Mouse (Mus musculus): ENCODE results near the gene Mgat4e.

Gene Mgat4e

DNA sequence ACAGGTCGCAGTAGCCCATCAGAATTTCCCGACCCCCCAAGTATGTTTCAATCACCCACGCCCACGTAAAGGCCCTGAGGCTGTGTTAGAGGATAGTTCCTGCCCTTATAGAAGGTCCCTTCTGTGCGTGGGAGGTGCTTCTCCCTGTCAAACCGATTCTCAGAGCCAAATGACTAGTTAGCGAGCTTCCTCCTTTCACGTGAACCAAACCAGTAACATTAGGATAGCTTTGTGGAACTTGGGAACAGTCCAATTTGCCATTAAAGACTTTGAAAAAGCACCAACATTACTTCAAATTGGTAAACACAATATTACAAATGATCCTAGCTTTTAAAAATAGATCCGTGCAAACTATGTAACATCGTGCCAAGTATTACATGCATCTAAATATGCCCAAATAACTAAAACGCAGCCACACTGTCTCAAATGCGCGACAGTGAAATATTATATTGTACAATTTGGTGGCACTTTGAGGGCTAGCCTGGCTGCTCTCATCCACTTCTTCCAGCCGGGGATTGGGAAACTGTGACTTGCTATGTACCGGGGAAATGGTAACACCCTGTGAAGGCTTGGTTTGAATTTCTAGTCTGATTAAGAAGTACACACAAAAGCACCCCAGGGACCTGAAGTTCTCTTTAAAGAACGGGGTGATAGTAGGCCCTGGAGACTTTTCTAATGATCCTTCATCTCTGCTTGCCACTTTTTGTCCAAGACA is 35.4 kb downstream of the Mgat4e start:
- no peak for DNase-seq (ENCODE audit: low read depth, low spot score)

DNA sequence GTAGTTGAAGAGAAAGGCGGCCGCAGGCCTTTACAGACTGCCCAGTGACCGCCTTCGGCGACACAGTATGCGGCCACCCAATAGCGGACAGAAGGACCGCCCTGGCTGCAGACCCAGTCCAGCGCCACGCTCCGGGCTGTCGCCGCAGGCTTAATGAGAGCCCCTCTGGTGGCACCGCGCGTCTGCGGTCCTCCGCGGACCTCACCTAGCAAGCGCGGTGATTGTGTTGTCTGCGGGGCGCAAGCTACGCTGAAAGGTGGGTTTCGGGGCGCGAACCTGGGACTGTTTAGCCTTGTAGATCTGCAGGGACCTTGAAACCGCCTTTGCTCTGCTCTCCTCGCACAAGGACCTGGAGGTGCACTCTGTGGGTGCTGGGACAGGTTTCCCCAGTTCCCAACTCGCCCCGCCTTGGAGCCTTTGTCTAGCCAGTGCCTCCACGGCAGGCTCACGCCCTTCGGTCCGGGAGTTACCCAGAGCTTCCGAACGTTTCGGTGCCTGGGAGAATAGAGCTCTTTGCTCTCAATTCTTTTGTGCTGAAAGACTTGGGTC is 36.1 kb downstream of the Mgat4e start:
- peak; percentile 72 for DNase-seq (ENCODE audit: low read depth, low spot score)

DNA sequence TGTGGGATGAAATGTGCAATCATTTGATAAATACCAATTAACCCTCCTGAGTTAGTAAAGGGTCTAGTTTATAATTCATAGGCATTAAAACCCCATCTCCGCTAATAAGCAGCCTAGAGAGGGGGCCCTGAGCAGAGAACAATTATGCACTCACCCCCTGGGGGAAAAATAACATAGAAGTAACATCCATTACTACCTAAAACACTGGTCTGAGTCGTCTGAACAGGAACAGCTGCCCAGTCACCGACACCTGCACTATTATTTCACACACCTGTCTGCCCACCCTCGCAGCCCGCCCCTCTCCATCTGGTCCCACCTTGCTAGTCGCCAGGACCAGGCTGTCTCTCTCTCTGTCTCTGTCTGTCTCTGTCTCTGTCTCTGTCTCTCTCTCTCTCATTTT is 36.9 kb downstream of the Mgat4e start:
- DNase-seq (ENCODE audit: low read depth, low spot score) = no peak

DNA sequence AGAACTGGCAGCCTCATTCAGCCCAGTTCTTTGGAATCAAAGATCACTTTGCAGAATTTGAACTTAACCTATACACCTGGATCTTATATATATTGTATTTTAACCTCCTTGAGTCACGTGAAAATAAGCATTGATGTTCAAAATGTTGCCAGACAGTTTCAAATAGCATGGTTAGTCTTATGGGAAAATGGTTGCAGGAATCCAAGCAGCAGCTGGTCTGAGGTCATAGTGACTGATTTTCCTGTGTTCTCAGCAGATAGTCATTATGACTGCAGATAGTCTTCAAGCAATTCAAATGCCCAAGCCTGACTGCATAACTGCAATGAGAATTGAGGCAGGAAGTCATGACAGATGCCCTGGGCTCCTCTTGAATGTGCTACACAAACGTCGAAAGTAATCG is 37.3 kb downstream of the Mgat4e start:
- DNase-seq (ENCODE audit: low read depth, low spot score) = no peak

DNA sequence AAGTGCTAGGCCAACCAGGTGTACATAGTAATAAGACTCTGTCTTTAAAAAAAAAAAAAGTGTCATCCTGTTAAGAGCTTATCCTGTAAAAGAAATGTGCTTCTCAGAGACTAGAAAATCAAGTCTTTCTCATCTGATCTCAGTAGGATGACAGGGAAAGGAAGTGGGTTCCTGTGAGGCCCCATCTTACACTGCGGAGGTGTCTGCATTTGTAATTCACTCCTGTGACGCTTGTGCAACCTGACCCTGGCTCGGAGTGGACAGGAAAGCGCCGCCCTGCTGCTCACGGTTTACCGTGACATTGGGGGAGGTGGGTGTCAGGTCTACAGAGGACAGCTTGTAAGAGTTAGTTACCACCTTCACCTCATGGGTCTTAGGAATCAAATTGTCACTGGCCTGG is 39.5 kb downstream of the Mgat4e start:
- DNase-seq (ENCODE audit: low read depth, low spot score) = no peak

GRCm38 (mm10) chr1:134506201-134506600 is 43.3 kb downstream of the Mgat4e start:
- DNase-seq (ENCODE audit: low read depth, low spot score) = no peak

- DNase-seq (ENCODE audit: low read depth, low spot score) = peak; percentile 90
Observed at GRCm38 (mm10) chr1:134500916-134501315, 48.6 kb downstream of the Mgat4e start.

- peak; percentile 48 for DNase-seq (ENCODE audit: low read depth, low spot score)
Observed at GRCm38 (mm10) chr1:134495991-134496390, 53.5 kb downstream of the Mgat4e start.

DNA sequence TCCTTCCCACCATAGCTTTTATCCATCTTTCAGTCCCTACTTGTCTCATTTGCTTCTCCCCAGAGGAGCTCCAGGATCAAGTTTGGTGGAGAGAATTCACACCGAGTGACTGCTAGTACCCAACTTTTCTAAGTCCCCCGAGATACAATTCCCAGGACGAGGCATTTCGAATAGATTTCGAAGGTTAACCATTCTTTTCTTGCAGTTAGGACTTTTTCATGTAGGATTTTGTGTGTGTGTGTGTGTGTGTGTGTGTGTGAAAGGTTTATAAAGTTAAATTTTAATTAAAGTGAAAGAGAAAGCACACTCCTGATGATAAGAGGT is 54.3 kb downstream of the Mgat4e start:
- no peak for DNase-seq (ENCODE audit: low read depth, low spot score)

DNA sequence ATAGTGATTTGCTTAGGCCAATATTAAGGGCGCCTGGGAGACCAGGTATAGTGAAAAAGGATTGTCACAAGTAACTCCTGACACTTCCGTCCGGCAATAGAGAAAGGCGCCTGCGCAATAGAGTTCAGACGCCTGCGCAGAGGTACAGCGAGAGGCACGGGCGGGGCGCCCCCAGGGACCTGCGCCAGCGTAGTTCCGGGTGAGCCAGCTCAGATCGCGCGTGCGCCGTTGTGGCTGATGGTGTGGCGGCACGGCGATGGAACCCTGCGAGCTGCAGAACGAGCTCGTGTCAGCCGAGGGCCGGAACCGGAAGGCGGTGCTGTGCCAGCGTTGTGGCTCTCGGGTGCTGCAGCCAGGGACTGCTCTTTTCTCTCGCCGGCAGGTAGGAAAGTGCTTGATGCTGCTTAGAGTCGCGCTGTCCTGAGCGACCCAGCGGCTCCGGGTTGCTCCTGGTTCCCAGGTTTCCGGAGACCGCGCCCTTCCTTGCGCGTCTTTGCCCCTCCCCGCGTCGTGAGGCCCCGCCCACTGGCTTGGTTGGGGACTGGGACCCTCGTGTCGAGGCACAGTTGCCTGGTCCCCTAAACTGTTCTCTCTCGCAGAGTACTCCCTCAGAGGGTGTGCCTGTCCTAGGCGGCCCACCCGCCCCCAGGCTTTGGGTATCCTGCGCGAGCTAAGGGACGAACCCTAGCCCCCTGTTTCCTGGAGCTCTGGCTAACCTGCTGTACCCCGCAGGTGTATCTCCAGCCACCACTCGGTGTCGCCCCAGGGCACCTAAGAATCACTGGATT is 54.9 kb downstream of the Mgat4e start, which contains the start of gene Rabif:
Rabif (plus strand) TSS at position 221 of the 788 bp plus-strand sequence.
- peak; percentile 99 for DNase-seq (ENCODE audit: low read depth, low spot score)

DNA sequence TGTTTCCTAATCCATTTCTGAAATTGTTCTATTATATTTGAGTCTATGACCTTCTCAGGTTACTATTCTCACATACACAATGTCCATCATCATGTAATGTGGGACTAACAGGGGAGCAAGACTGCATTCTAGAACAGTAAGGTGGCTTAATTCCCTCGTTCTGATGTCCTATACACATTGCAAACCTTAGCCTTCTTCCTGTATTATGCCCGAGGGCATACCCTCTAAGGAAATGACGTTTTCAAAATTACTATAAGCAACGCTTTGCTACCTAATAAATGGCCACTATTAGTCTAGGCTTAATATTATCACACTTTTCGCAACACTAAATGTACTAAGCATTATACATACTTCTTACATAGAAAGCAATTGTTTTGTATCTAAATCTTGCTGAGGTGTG is 55.5 kb downstream of the Mgat4e start:
- DNase-seq (ENCODE audit: low read depth, low spot score) = no peak

DNA sequence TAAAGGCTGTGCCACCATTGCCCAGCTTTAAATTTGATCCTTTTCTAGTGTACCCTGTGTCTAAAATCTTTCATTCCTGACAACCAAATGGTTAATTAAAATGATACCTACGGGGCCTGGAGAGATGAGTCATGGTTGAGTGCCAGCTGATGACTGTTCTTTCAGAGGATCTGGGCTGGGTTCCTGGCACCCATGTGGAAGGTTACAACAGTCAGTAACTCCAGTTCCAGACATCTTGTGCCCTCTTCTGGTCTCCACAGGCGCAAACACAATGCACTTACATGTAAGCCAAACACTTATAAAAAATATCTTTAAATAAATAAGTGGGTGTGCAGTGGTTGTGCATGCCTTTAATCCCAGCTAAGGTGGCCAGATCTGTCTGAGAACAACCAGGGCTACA is 56.0 kb downstream of the Mgat4e start:
- DNase-seq (ENCODE audit: low read depth, low spot score) = no peak

DNA sequence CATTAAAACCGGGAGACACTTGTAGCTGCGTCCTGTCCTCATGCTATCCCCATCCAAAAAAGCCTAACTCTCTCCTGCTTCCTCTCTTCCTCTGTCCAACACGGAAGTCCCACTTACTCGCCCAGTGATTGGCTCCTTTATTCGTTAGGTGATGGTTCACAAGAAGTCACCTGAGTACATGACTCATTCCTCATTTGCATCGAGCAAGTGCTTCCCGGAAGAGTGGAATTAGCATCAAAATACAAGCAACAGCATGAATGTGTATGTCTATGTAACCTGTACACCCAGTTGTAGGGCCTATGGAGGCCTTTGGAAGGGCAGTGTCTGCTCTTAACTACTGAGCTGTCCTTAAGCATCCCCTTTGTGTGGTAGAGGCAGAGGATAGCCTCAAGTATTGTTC is 57.2 kb downstream of the Mgat4e start:
- peak; percentile 84 for DNase-seq (ENCODE audit: low read depth, low spot score)

Data from ZHBTc4 (cell line).